Mouse (Mus musculus) liver, postnatal 0 days (tissue): ENCODE results near the gene Olfr153. TPM values are rescaled to one million over a fixed set of nuclear protein-coding genes. Genes with fewer than 3 reads are reported as not detected.
"Not testable (repeated sequence)": the region's sequence is repeated elsewhere in the genome, so short reads cannot be mapped to it uniquely, and the experiment has no call there.

Source experiments
- ATAC-seq: fragments of 200-750 bp; cut with Nextera tagmentation; 2 replicates; pipeline ENCODE4 v1.8.0; 2017; ENCODE audit warnings: mild to moderate bottlenecking, moderate library complexity
- DNase-seq: peaks from one replicate; pipeline ENCODE4 v3.0.0-alpha.2; 2016
- H3K27ac ChIP-seq: fragments of 300-500 bp; sonication (generic); 2 replicates; pipeline ENCODE4 v1.5.1; 2014; ENCODE audit warnings: antibody characterized with exemption, moderate library complexity, mild to moderate bottlenecking, low read depth
- H3K27me3 ChIP-seq: fragments of 300-500 bp; sonication (generic); 2 replicates; pipeline ENCODE4 v1.6.1; 2014; ENCODE audit warnings: low read length, control low read depth, mixed read lengths; ENCODE audit not compliant: insufficient read depth
- H3K36me3 ChIP-seq: fragments of 300-500 bp; sonication (generic); replicated peaks from 2 replicates; pipeline ENCODE4 v1.6.1; 2014; ENCODE audit warnings: mild to moderate bottlenecking, control low read depth, low read length, moderate library complexity, mixed read lengths; ENCODE audit not compliant: insufficient read depth
- H3K4me1 ChIP-seq: fragments of 300-500 bp; sonication (generic); 2 replicates; pipeline ENCODE4 v1.6.1; 2014; ENCODE audit warnings: antibody characterized with exemption, mild to moderate bottlenecking, control low read depth; ENCODE audit not compliant: insufficient read depth
- H3K4me2 ChIP-seq: fragments of 300-500 bp; sonication (generic); 2 replicates; pipeline ENCODE4 v1.6.1; 2014; ENCODE audit warnings: low read depth, mild to moderate bottlenecking, low read length, moderate library complexity, mixed read lengths
- H3K4me3 ChIP-seq: fragments of 300-500 bp; sonication (generic); 2 replicates; pipeline ENCODE4 v1.5.1; 2014; ENCODE audit warnings: low read depth, low read length
- H3K9ac ChIP-seq: fragments of 300-500 bp; sonication (generic); replicated peaks from 2 replicates; pipeline ENCODE4 v1.6.1; 2014; ENCODE audit warnings: mild to moderate bottlenecking, moderate library complexity
- H3K9me3 ChIP-seq: fragments of 300-500 bp; sonication (generic); 2 replicates; pipeline ENCODE4 v1.6.1; 2016; ENCODE audit warnings: mild to moderate bottlenecking, control low read depth, low read length, mixed read lengths
- CTCF ChIP-seq: sonication (generic); IDR thresholded peaks from 2 replicates; pipeline ENCODE4 v1.5.1; 2016; ENCODE audit warnings: antibody characterized with exemption, low read depth
- EP300 ChIP-seq: IDR thresholded peaks from 2 replicates; pipeline ENCODE4 v1.6.1; 2016; ENCODE audit warnings: antibody characterized with exemption, low read depth, mild to moderate bottlenecking
- WGBS: fragments of 180-500 bp; shearing (Covaris S2); extraction: QIAGEN DNeasy Blood & Tissue Kit; methylation state at CpG from one replicate; pipeline ENCODE4 v1.1.7; 2014; ENCODE audit not compliant: insufficient replicate concordance; 5-methylcytosine and 5-hydroxymethylcytosine counted together
- polyA plus RNA-seq: library from polyadenylated mRNA; unstranded; fragments of >200 nt; fragmentation: Nextera tagmentation; extraction: Ambion mirVana; gene quantifications from 2 replicates; pipeline ENCODE4 v1.2.1, GENCODE M21; 2015

The Olfr153 gene
- polyA plus RNA-seq, 1 experiment from 2014 or later, result not detected

GRCm38 (mm10) chr2:87516581-87516980 is 15.0 kb upstream of the Olfr153 start:
- Histone ChIP-seq H3K4me2 (no peak overlapping the region), H3K4me1 (no peaks in the 10 kb centered on the region), H3K4me3 (no peak overlapping the region), H3K9me3 (no peaks in the 10 kb centered on the region; the same call in 1 of the 2 replicates), H3K27ac (no peak overlapping the region), H3K9ac (no peak overlapping the region), H3K27me3 (no peaks in the 10 kb centered on the region), H3K36me3 (no peaks in the 10 kb centered on the region)
- no peak for DNase-seq
- TF ChIP-seq EP300, result no peak
- ATAC-seq, result no peak
- 75% methylated on average over 3 of the region's 3 CpGs for WGBS

- TF ChIP-seq EP300, result no peak
- no peak for TF ChIP-seq CTCF
- Histone ChIP-seq H3K4me1 (no peaks in the 10 kb centered on the region), H3K9me3 (no peaks in the 10 kb centered on the region; the same call in 1 of the 2 replicates), H3K27ac (no peak overlapping the region), H3K36me3 (no peaks in the 10 kb centered on the region), H3K4me2 (no peak overlapping the region), H3K9ac (no peak overlapping the region), H3K27me3 (no peaks in the 10 kb centered on the region), H3K4me3 (no peak overlapping the region)
- DNase-seq, result no peak
- no peak for ATAC-seq
- WGBS, result 75% methylated on average over 4 of the region's 4 CpGs
These were observed 10.9 kb upstream of the Olfr153 start for GRCm38 (mm10) chr2:87520651-87521050.

DNA sequence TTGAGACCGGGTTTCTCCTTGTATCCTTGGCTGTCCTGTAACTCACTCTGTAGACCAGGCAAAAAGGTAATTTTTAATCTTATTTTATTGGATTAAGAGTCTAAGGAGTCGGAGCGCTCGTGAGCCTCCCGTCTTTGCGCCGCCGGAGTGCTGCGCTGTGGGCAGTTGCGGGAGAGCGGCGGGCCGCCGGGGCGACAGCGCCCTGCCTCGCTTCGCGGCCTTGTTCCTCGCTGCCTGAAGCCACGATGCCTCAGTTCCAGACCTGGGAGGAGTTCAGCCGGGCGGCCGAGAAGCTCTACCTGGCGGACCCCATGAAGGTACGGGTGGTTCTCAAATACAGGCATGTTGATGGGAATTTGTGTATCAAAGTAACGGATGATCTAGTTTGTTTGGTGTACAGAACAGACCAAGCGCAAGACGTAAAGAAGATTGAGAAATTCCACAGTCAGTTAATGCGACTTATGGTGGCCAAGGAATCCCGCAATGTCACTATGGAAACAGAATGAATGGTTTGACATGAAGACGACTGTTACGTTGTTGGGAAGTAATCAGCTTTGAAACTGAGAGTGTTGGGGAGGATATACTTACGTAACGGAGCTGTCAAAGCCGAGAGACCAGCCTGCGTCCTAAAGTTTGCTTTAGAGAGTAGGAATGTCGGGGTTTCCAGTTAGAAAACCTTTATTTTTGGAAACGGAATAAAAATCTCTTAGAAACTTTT is 5.5 kb upstream of the Olfr153 start:
- 35% methylated on average over 38 of the region's 39 CpGs for WGBS
- H3K9me3 ChIP-seq, H3K36me3 ChIP-seq, H3K4me2 ChIP-seq, H3K27ac ChIP-seq, H3K27me3 ChIP-seq, ATAC-seq, H3K9ac ChIP-seq, H3K4me3 ChIP-seq, DNase-seq, H3K4me1 ChIP-seq: not testable (repeated sequence)

- ATAC-seq (no peak), DNase-seq (no peak)
- Histone ChIP-seq H3K4me2 (no peak overlapping the region), H3K9me3 (no peaks in the 10 kb centered on the region), H3K36me3 (no peaks in the 10 kb centered on the region), H3K4me1 (no peaks in the 10 kb centered on the region), H3K9ac (no peak overlapping the region), H3K27me3 (no peaks in the 10 kb centered on the region), H3K4me3 (no peak overlapping the region), H3K27ac (no peak overlapping the region)
- WGBS, result 61% methylated on average over 2 of the region's 2 CpGs
- TF ChIP-seq CTCF (no peak), EP300 (no peak)
These were observed 3.2 kb downstream of the Olfr153 start for GRCm38 (mm10) chr2:87534826-87535225.

GRCm38 (mm10) chr2:87545442-87545841 is 13.8 kb downstream of the Olfr153 start, which contains the start of gene Olfr1128:
Olfr1128 (minus strand) TSS chr2:87545542.
- Histone ChIP-seq H3K4me2 (no peak within 1 kb of the TSS), H3K4me3 (no peak within 1 kb of the TSS)
- WGBS, result 64% methylated on average over 1 of the region's 1 CpGs

GRCm38 (mm10) chr2:87573602-87574001 is 42.0 kb downstream of the Olfr153 start, which contains the start of gene Olfr1129:
Olfr1129 (plus strand) TSS chr2:87573902.
- H3K4me1 ChIP-seq, H3K27ac ChIP-seq, DNase-seq, H3K9me3 ChIP-seq, H3K27me3 ChIP-seq, H3K4me2 ChIP-seq, H3K4me3 ChIP-seq, H3K9ac ChIP-seq, ATAC-seq, H3K36me3 ChIP-seq: not testable (repeated sequence)
- WGBS, result 63% methylated on average over 1 of the region's 1 CpGs

More at GRCm38 (mm10) chr2:87545442-87545841, 13.8 kb downstream of the Olfr153 start, which contains the start of gene Olfr1128:
- Histone ChIP-seq H3K27me3 (no peaks in the 10 kb centered on the region), H3K4me1 (no peaks in the 10 kb centered on the region), H3K9ac (no peak within 1 kb of the TSS), H3K36me3 (no peaks in the 10 kb centered on the region), H3K27ac (no peak within 1 kb of the TSS), H3K9me3 (no peaks in the 10 kb centered on the region)
- TF ChIP-seq EP300 (no peak), CTCF (no peak)
- DNase-seq, result no peak
- no peak for ATAC-seq

Other genes with a start within 250 kb of the Olfr153 start
- gene Olfr1118, start 224.2 kb upstream of the Olfr153 start, polyA plus RNA-seq, result not detected in 2 replicates
- gene Olfr1120, start 177.0 kb upstream of the Olfr153 start, polyA plus RNA-seq, result not detected in 2 replicates
- gene Olfr1121, start 161.9 kb upstream of the Olfr153 start, polyA plus RNA-seq, result not detected in 2 replicates
- not detected in 2 replicates for gene Olfr1122, start 145.9 kb upstream of the Olfr153 start, polyA plus RNA-seq
- gene Olfr1123, start 115.2 kb upstream of the Olfr153 start, polyA plus RNA-seq, result not detected in 2 replicates
- gene Olfr1124, start 101.5 kb upstream of the Olfr153 start, polyA plus RNA-seq, result not detected in 2 replicates
- not detected in 2 replicates for gene Olfr1126, start 77.8 kb upstream of the Olfr153 start, polyA plus RNA-seq
- not detected in 2 replicates for gene Pramel7, start 34.7 kb upstream of the Olfr153 start, polyA plus RNA-seq
- not detected in 2 replicates for gene Pramel6, start 25.2 kb upstream of the Olfr153 start, polyA plus RNA-seq
- gene Olfr1128, start 13.7 kb downstream of the Olfr153 start, polyA plus RNA-seq, result not detected in 2 replicates
- not detected in 2 replicates for gene Olfr1129, start 42.1 kb downstream of the Olfr153 start, polyA plus RNA-seq
- gene Olfr1130, start 74.4 kb downstream of the Olfr153 start, polyA plus RNA-seq, result not detected in 2 replicates
- gene Olfr1131, start 95.3 kb downstream of the Olfr153 start, polyA plus RNA-seq, result not detected in 2 replicates
- not detected in 2 replicates for gene Olfr1132, start 105.7 kb downstream of the Olfr153 start, polyA plus RNA-seq
- not detected in 2 replicates for gene Olfr1133, start 115.6 kb downstream of the Olfr153 start, polyA plus RNA-seq
- gene Olfr1134, start 126.7 kb downstream of the Olfr153 start, polyA plus RNA-seq, result not detected in 2 replicates
- gene Olfr1135, start 141.9 kb downstream of the Olfr153 start, polyA plus RNA-seq, result not detected in 2 replicates
- not detected in 2 replicates for gene Olfr1136, start 162.2 kb downstream of the Olfr153 start, polyA plus RNA-seq
- not detected in 2 replicates for gene Olfr1137, start 181.4 kb downstream of the Olfr153 start, polyA plus RNA-seq
- gene Olfr1138, start 208.2 kb downstream of the Olfr153 start, polyA plus RNA-seq, result not detected in 2 replicates
- gene Olfr1140, start 212.0 kb downstream of the Olfr153 start, polyA plus RNA-seq, result not detected in 2 replicates
- not detected in 2 replicates for gene Olfr1141, start 222.2 kb downstream of the Olfr153 start, polyA plus RNA-seq
- gene Olfr152, start 247.7 kb downstream of the Olfr153 start, polyA plus RNA-seq, result not detected in 2 replicates